In the genomic region with DNA sequence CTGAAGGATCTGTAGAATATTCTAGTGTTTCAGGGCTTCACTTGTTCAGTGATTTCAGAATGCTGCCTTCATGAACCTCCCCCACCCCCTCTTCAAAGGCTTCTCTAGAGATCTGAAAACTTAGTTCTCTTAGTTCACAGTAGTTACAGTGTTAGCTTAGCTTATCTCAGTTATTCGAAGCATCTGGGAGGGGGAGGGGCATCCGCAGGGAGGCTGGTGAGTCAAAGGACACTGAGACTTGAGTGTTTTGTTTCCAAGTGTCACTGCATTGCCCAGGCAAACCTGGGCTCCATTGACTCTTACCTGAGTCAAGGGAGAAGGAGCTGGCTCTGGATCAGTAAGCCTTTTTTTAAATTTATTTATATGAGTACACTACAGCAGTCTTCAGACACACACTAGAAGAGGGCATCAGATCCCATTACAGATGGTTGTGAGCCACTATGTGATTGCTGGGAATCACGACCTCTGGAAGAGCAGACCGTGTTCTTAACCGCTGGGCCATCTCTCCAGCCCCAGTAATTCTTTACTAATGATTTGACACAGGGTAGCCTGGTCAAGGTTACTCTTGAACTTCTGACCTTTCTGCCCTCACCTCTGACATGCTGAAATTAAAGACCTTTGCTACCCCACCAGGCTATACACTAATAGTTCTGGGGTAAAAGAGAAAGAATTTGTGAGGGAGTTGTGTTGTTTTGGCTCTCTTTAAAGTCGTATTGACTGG, we compare ENCODE assay signal across 7 mouse cellular contexts. TPM values are rescaled to one million over a fixed set of nuclear protein-coding genes. Genes with fewer than 3 reads are reported as not detected.
A peak's percentile ranks its signal among the peaks of the same experiment; 100 is the strongest.
DNase-seq lines count a peak whose midpoint lies in the region; ATAC-seq and TF ChIP-seq lines count a peak whose summit lies in the region.

No protein-coding gene starts in this region.

- no peak for TF ChIP-seq CTCF in CH12.LX (conservative IDR thresholded peaks at IDR 0.05 in 1 of 2, IDR thresholded peaks at IDR 0.05 in 1 of 2; ENCODE audit: low read depth in 2 of 2, low read length in 2 of 2)

- H3K27ac ChIP-seq in CH12.LX (ENCODE audit: insufficient read depth, low read depth) = peak overlapping the region; percentile 42; the same call in 1 of the 2 replicates
- peak overlapping the region; percentile 85 for H3K27ac ChIP-seq in liver, embryonic 12.5 days
- peak overlapping the region; percentile 89 for H3K27ac ChIP-seq in stomach, embryonic 15.5 days

- H3K9ac ChIP-seq in CH12.LX (ENCODE audit: insufficient read depth, low read depth) = 0 out of 2 replicates have a peak overlapping the region, but pooled peaks have one; percentile 9
- H3K9ac ChIP-seq in liver, embryonic 12.5 days = peak overlapping the region; percentile 23
- H3K9ac ChIP-seq in stomach, embryonic 15.5 days = no peak overlapping the region

- peak; percentile 40 for TF ChIP-seq POLR2A in CH12.LX (IDR thresholded peaks at IDR 0.05; ENCODE audit: low read depth, low read length)

- in situ Hi-C loops in CH12.LX (cut with MboI; ENCODE audit: low pct_ligation_motif_present, low pct_unique_long_range_greater_than_20kb, low sequenced_read_pairs) = no loop called here

- no peaks in the 10 kb centered on the region for H3K9me3 ChIP-seq in CH12.LX (replicated peaks; ENCODE audit: low read length)
- H3K9me3 ChIP-seq in liver, embryonic 12.5 days (replicated peaks) = no peaks in the 10 kb centered on the region
- no peaks in the 10 kb centered on the region for H3K9me3 ChIP-seq in stomach, embryonic 15.5 days

- dilution Hi-C loops in CH12.LX (cut with MboI; ENCODE audit: extremely low pct_ligation_motif_present, extremely low pct_unique_long_range_greater_than_20kb, low sequenced_read_pairs) = no loop called here

- no peak for TF ChIP-seq RAD21 in CH12.LX (IDR thresholded peaks at IDR 0.05; ENCODE audit: low read depth, low read length)

- no peak overlapping the region for H3K4me2 ChIP-seq in CH12.LX (ENCODE audit: insufficient read depth, low read depth, poor library complexity, severe bottlenecking)
- peak overlapping the region; percentile 85 for H3K4me2 ChIP-seq in liver, embryonic 12.5 days
- H3K4me2 ChIP-seq in stomach, embryonic 15.5 days = no peak overlapping the region

- no peak overlapping the region for H3K4me3 ChIP-seq in CH12.LX (replicated peaks in 1 of 3; ENCODE audit: low read depth in 2 of 3, low read length in 2 of 3, poor library complexity in 1 of 3)
- no peak overlapping the region for H3K4me3 ChIP-seq in liver, embryonic 12.5 days
- no peak overlapping the region for H3K4me3 ChIP-seq in stomach, embryonic 15.5 days (replicated peaks)

- DNase-seq in CH12.LX (ENCODE audit: extremely low read depth) (no peak), NIH3T3 (ENCODE audit: low read depth) (peak; percentile 64)
- DNase-seq in left cerebral cortex, adult 9 months (ENCODE audit: low spot score in 2 of 2) = no peak
- DNase-seq in layer of hippocampus, postnatal 14 days (ENCODE audit: low spot score in 2 of 2) = no peak

- peaks cover 21 to 55% of the 10 kb centered on the region in 2 experiments for H3K36me3 ChIP-seq in CH12.LX (replicated peaks in 1 of 2; ENCODE audit: control insufficient read depth in 1 of 2, insufficient read depth in 1 of 2, low read length in 1 of 2)
- H3K36me3 ChIP-seq in liver, embryonic 12.5 days = peaks cover 63% of the 10 kb centered on the region
- 0 out of 2 replicates have a peak, but pooled peaks cover 10% of the 10 kb centered on the region for H3K36me3 ChIP-seq in stomach, embryonic 15.5 days

- TF ChIP-seq EP300 in CH12.LX (IDR thresholded peaks at IDR 0.05; ENCODE audit: low read length) = no peak

- H3K4me1 ChIP-seq in CH12.LX (ENCODE audit: control insufficient read depth in 1 of 2, insufficient read depth in 2 of 2) = peaks cover 24 to 84% of the 10 kb centered on the region in 2 experiments
- H3K4me1 ChIP-seq in liver, embryonic 12.5 days = peaks cover 95% of the 10 kb centered on the region
- H3K4me1 ChIP-seq in stomach, embryonic 15.5 days = peaks cover 46% of the 10 kb centered on the region

- peaks cover 78% of the 10 kb centered on the region for H3K79me2 ChIP-seq in CH12.LX (replicated peaks; ENCODE audit: control insufficient read depth, extremely low read depth, insufficient read depth, poor library complexity, severe bottlenecking)

- peak; percentile 84 for ATAC-seq in erythroid progenitor cell, adult 5-6 weeks (replicated peaks; ENCODE audit: low FRiP score, poor library complexity, severe bottlenecking)
- ATAC-seq in liver, embryonic 12.5 days = peak; percentile 82
- ATAC-seq in stomach, embryonic 15.5 days (ENCODE audit: insufficient read depth, low FRiP score, low read depth) = peak; percentile 67

- H3K27me3 ChIP-seq in CH12.LX (replicated peaks) = no peaks in the 10 kb centered on the region
- H3K27me3 ChIP-seq in liver, embryonic 12.5 days (replicated peaks) = no peaks in the 10 kb centered on the region
- H3K27me3 ChIP-seq in stomach, embryonic 15.5 days (replicated peaks) = no peaks in the 10 kb centered on the region

- 40% methylated on average over 6 of the region's 6 CpGs for WGBS in liver, embryonic 12.5 days (ENCODE audit: insufficient replicate concordance)
- 18% methylated on average over 6 of the region's 6 CpGs for WGBS in stomach, embryonic 15.5 days

TF ChIP-seq in CH12.LX, 34 proteins besides CTCF, POLR2A, EP300 and RAD21:
- no peak; the same call in 1 of the 2 replicates for TF ChIP-seq POLR2AphosphoS2 (IDR thresholded peaks at IDR 0.05; ENCODE audit: low read depth, low read length)
- TF ChIP-seq USF1 (IDR thresholded peaks at IDR 0.05; ENCODE audit: low read depth, low read length) = no peak
- no peak for TF ChIP-seq TBP (conservative IDR thresholded peaks at IDR 0.05; ENCODE audit: low read depth, low read length)
- no peak for TF ChIP-seq ETS1 (conservative IDR thresholded peaks at IDR 0.05; ENCODE audit: low read depth, low read length)
- TF ChIP-seq RCOR1 (conservative IDR thresholded peaks at IDR 0.05; ENCODE audit: low read depth, low read length) = no peak
- TF ChIP-seq IRF4 (IDR thresholded peaks at IDR 0.05; ENCODE audit: low read depth, low read length) = 0 out of 2 replicates have a peak, but pooled peaks have one; percentile 7
- TF ChIP-seq MAFK (IDR thresholded peaks at IDR 0.05; ENCODE audit: insufficient replicate concordance, low read length) = no peak
- TF ChIP-seq ELF1 (IDR thresholded peaks at IDR 0.05; ENCODE audit: low read depth, low read length) = no peak
- no peak for TF ChIP-seq CHD1 (IDR thresholded peaks at IDR 0.05; ENCODE audit: low read depth, low read length)
- TF ChIP-seq HCFC1 (IDR thresholded peaks at IDR 0.05; ENCODE audit: low read depth, low read length) = no peak
- TF ChIP-seq CHD2 (IDR thresholded peaks at IDR 0.05; ENCODE audit: low read length) = peak; percentile 76
- TF ChIP-seq JUN (IDR thresholded peaks at IDR 0.05; ENCODE audit: insufficient read depth, low read depth, low read length) = no peak
- TF ChIP-seq JUND (conservative IDR thresholded peaks at IDR 0.05; ENCODE audit: low read depth, low read length) = no peak
- no peak for TF ChIP-seq SIN3A (IDR thresholded peaks at IDR 0.05; ENCODE audit: low read length)
- TF ChIP-seq E2F4 (IDR thresholded peaks at IDR 0.05; ENCODE audit: insufficient replicate concordance, low read depth, low read length) = no peak

RNA-seq across cellular contexts. Expression of a gene that starts 7.7 kb away (rescaled TPM):
- total RNA-seq in CH12.LX (2012; rRNA removed) (95.9 and 114 TPM in 2 replicates), CH12.LX (2014; rRNA removed) (223 and 225 TPM in 2 replicates)
- 188 and 197 TPM in 2 replicates for polyA plus RNA-seq in CH12.LX (2012; ENCODE audit: insufficient read length, low read depth)
- 161 and 212 TPM in 2 replicates for total RNA-seq in erythroid progenitor cell, adult 5-6 weeks (2015; ENCODE audit: low replicate concordance)
- 104 and 138 TPM in 2 replicates for total RNA-seq in erythroid progenitor cell, adult 5-6 weeks (2017; ENCODE audit: low replicate concordance)
- polyA plus RNA-seq in liver, embryonic 12.5 days (2016; fragmentation: Nextera tagmentation; extraction: Ambion mirVana) = 66.5 and 73.8 TPM in 2 replicates
- polyA plus RNA-seq in stomach, embryonic 15.5 days (2015; fragmentation: Nextera tagmentation; extraction: Ambion mirVana) = 54.1 and 57.7 TPM in 2 replicates
- total RNA-seq in layer of hippocampus, postnatal 14 days (2021) = 10 to 100 TPM; 64.6 to 65.1 TPM

RNA-seq across cellular contexts. Expression of a gene that starts 21.4 kb away (rescaled TPM):
- total RNA-seq in CH12.LX (2012; rRNA removed) = 0.85 and 1.1 TPM in 2 replicates
- total RNA-seq in CH12.LX (2014; rRNA removed) = not detected in 2 replicates
- polyA plus RNA-seq in CH12.LX (2012; ENCODE audit: insufficient read length, low read depth) = 0.10 TPM in 1 of 2 replicates, not detected in the other
- 0.84 TPM in 1 of 2 replicates, not detected in the other for total RNA-seq in erythroid progenitor cell, adult 5-6 weeks (2015; ENCODE audit: low replicate concordance)
- total RNA-seq in erythroid progenitor cell, adult 5-6 weeks (2017; ENCODE audit: low replicate concordance) = 0.39 and 1.2 TPM in 2 replicates
- polyA plus RNA-seq in liver, embryonic 12.5 days (2016; fragmentation: Nextera tagmentation; extraction: Ambion mirVana) = 0.30 and 0.35 TPM in 2 replicates
- polyA plus RNA-seq in stomach, embryonic 15.5 days (2015; fragmentation: Nextera tagmentation; extraction: Ambion mirVana) = 3.8 and 7.3 TPM in 2 replicates
- total RNA-seq in layer of hippocampus, postnatal 14 days (2021) = 1 to 10 TPM; 3.0 to 4.1 TPM

RNA-seq across cellular contexts. Expression of a gene that starts 41.5 kb away (rescaled TPM):
- total RNA-seq in CH12.LX (2012; rRNA removed) = 51.5 and 53.9 TPM in 2 replicates
- total RNA-seq in CH12.LX (2014; rRNA removed) = 57.8 and 60.8 TPM in 2 replicates
- 58.4 and 62.6 TPM in 2 replicates for polyA plus RNA-seq in CH12.LX (2012; ENCODE audit: insufficient read length, low read depth)
- total RNA-seq in erythroid progenitor cell, adult 5-6 weeks (2015; ENCODE audit: low replicate concordance) = 65.4 and 75.3 TPM in 2 replicates
- 117 and 119 TPM in 2 replicates for total RNA-seq in erythroid progenitor cell, adult 5-6 weeks (2017; ENCODE audit: low replicate concordance)
- 42.9 and 45.0 TPM in 2 replicates for polyA plus RNA-seq in liver, embryonic 12.5 days (2016; fragmentation: Nextera tagmentation; extraction: Ambion mirVana)
- polyA plus RNA-seq in stomach, embryonic 15.5 days (2015; fragmentation: Nextera tagmentation; extraction: Ambion mirVana) = 65.6 and 71.0 TPM in 2 replicates
- 100 to 1,000 TPM; 288 to 297 TPM for total RNA-seq in layer of hippocampus, postnatal 14 days (2021)
